Mouse (Mus musculus) kidney, adult 18-20 months (tissue): Measurements from ENCODE around the gene Olfr1047.
"Not testable (repeated sequence)": the region's sequence is repeated elsewhere in the genome, so short reads cannot be mapped to it uniquely, and the experiment has no call there.

Experiments used
- DNase-seq: peaks from one replicate; pipeline ENCODE4 v3.0.0; 2021

Gene Olfr1047

GRCm38 (mm10) chr2:86231301-86231700 is at the start of gene Olfr1047:
Olfr1047 (minus strand) TSS chr2:86231401.
- DNase-seq = no peak

DNA sequence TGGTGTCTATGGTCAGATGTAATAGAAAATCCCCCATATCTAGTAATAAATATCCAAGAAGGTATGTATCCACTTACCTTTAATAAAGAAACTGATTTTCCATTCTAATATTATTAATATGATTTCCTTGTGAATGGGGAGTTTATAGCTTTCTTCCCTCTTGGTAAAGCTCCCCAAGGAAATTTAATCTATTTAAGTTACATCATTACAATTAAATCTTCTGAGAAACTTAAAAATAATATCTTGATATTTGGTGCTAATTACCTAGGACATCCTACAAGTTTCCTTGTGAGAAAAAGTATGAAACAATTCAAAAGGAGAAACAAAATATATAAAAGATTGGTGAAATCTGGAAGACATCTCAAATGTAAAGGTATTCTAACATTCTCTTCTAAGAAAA is 47.8 kb upstream of the Olfr1047 start, which contains the start of gene Olfr1051:
Gene Olfr1051, minus strand, starts transcription at position 101 of the 400 bp plus-strand sequence.
- DNase-seq = not testable (repeated sequence)

DNA sequence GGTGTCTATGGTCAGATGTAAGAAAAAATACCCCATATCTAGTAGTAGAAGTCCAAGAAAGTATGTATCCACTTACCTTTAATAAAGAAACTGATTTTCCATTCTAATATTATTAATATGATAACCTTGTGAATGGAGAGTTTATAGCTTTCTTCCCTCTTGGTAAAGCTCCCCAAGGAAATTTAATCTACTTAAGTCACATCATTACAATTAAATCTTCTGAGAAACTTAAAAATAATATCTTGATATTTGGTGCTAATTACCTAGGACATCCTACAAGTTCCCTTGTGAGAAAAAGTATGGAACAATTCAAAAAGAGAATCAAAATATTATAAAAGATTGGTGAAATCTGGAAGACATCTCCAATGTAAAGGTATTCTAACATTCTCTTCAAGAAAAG is 27.0 kb upstream of the Olfr1047 start, which contains the start of gene Olfr1049:
Gene Olfr1049, minus strand, starts transcription at position 101 of the 400 bp plus-strand sequence.
- not testable (repeated sequence) for DNase-seq

DNA sequence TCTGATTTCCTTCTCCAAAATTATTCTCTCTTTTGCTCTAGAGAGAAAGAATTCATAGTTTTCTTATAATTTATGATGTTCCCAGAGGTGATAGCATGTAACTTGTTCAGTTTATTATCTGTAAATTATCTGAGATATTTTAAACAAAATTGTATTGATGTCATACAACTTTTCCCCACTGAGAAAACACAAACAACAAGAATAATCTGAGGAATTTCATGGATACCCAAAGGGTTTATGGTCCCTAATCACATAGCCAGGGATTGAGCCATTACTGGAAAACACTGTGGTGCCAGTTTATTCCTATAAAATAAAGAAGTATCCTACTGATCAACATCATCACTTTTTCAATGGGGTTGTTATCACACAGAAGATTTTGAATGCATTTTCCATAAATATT is 9.0 kb upstream of the Olfr1047 start, which contains the start of gene Olfr1048:
Gene Olfr1048, minus strand, starts transcription at position 101 of the 400 bp plus-strand sequence.
- DNase-seq = no peak

DNA sequence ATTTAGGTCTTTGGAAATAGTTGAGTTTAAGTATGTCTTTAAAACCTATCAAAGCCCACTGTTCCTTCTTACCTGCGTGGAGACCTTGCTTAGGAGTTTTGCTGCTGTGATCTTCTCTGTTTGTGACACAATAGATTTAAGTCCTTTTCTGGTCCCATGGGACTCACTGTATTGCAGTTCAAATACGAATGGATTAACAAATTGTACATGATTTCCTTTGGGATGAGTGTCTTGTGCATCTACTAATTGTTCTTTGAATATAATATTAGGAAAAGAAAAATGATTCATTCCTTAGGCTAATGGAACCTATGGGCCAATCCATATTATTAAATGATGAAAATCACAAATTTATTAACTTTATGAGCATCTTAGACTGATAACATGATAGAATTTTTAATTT is 12.0 kb downstream of the Olfr1047 start, which contains the start of gene Olfr1046:
Gene Olfr1046, minus strand, starts transcription at position 101 of the 400 bp plus-strand sequence.
- DNase-seq = no peak

DNA sequence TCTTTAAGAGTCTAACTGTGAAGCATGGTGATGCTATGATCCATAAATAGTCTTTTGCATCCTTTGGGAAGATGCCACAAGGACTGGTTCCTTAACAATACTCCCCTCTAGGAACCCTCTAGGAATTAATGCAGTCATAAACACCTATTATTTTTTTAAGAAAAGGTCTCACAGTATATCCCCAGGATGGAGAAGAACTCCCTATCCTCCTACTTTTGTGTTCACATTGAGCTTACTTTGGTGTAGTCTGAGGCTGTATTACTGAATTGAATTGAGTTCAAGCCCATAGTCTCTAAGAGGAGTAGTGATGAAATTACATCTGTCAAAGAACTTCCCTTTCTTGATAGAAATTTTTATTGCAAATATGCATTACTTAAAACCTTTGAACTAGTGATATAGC is 28.3 kb downstream of the Olfr1047 start, which contains the start of gene Olfr1045:
Gene Olfr1045, minus strand, starts transcription at position 101 of the 400 bp plus-strand sequence.
- no peak for DNase-seq

DNA sequence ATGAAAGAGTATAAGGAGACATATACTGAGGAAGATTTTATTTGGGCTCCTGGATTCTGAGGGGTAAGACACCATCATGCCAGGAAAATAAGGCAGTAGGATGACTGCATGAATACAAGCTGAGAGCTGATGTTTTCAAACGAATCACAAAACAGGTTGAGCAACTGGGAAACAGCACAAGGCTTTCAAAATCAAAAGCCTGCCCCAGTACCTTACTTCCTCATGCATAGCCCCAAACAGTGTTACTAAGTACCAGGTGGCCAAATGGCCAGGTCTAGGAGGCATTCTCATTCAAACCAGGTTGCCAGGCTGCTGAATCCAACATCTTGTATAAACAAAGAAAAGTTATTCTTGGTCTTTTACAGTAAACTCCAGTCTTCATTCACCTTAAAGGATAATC is 35.3 kb downstream of the Olfr1047 start:
- no peak for DNase-seq

- DNase-seq = no peak
These were observed 45.6 kb downstream of the Olfr1047 start, which contains the start of gene Olfr52 for GRCm38 (mm10) chr2:86185583-86185982. Olfr52 (minus strand) TSS chr2:86185683.

DNA sequence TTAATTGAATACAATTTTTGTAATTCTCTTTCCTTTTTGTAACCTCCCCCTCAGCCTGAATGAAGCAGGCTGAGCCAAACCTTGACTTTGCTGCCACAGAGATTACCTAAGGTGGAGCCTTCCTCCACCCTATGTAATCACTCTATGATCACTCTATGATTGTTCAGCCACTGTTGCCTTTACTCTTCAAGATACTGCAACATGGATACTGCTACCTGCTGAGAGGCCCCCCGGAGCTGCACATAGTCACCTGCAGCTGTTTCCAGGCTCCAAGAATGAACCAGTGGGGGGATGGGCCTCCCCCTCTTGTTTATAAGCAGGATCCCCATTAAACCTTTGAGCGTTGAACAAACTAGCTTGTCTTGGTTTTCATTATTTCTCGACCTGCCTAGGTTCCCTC is 51.3 kb downstream of the Olfr1047 start:
- DNase-seq = no peak

GRCm38 (mm10) chr2:86177720-86178119 is 53.5 kb downstream of the Olfr1047 start, which contains the start of gene Olfr1044:
Olfr1044 (minus strand) TSS chr2:86177820.
- no peak for DNase-seq
